Mouse (Mus musculus): ENCODE measurements at regions not wholly inside any gene's neighbourhood (a gene's known extent, or its start where the extent isn't known, plus 50 kb on each side); places are given as distances from the start of the nearest gene placed in this dataset.

GRCm38 (mm10) chr8:11977121-11977520 lies 136.8 kb downstream of the Tex29 start:
- in situ Hi-C loops (cut with MboI, MseI): no loop called here

DNA sequence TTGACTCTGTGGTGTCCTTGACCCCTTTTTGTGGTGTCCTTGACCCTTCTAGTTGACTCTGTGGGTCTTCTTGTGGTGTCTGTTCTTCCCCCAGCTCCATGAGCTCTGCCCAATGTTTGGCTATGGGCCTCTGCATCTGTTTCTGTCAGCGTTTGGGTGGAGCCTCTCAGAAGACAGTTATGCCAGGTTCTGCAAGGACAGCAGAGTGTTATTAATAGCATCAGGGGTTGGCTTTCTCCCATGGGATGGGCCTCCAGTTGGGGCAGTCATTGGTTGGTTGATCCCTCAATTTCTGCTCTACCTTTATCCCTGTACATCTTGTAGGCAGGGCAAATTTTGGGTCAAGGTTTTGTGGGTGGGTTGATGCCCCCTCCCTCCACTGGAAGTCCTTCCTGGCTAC lies 138.8 kb downstream of the Tex29 start:
- in situ Hi-C loops (cut with MboI, MseI): no loop called here

GRCm38 (mm10) chr8:11981458-11981857 lies 141.2 kb downstream of the Tex29 start:
- in situ Hi-C loops (cut with MboI, MseI): no loop called here

GRCm38 (mm10) chr8:11990024-11990423 lies 149.8 kb downstream of the Tex29 start:
- in situ Hi-C loops (cut with MboI, MseI): no loop called here

DNA sequence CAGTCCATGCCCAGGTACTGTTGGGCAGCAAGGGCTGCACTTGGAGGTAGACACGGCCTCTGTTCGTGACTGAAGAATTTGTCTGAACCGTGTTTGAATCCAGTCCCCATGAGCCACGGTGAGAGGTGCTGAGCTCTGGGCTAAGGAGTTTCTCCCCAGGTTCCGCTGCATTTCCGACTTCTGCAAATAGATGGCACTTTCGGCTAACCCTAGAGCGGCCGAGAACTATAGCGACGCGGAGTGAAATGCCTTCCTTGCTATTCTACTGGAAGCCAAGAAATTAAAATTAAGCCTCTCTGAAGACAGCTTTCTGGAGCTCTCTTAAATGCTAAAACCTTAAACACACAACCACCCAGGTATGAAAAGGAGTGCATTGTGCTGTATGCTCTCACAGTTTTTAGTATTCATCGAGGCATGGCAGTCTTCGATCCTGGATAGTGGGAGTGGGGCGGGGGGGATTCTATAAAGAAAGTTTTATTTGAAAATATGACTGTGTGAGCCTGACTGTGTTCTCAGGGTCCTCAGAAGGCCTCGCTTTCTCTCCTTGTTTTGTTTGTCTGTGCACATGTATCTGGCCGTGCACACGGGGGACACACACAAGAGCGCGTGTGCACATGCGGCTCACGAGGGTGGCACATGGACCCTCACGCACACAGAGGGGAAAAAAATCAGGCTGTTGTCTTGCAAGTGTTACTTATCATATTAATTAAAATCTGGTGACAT lies 159.6 kb downstream of the Tex29 start:
- in situ Hi-C loops (cut with MboI, MseI): no loop called here

GRCm38 (mm10) chr8:12000459-12000789 lies 160.2 kb downstream of the Tex29 start:
- in situ Hi-C loops (cut with MboI, MseI): no loop called here

GRCm38 (mm10) chr8:12004241-12004640 lies 164.0 kb downstream of the Tex29 start:
- in situ Hi-C loops (cut with MboI, MseI): no loop called here

- in situ Hi-C loops (cut with MboI, MseI): no loop called here
These were observed 172.5 kb downstream of the Tex29 start for GRCm38 (mm10) chr8:12012769-12013168.

DNA sequence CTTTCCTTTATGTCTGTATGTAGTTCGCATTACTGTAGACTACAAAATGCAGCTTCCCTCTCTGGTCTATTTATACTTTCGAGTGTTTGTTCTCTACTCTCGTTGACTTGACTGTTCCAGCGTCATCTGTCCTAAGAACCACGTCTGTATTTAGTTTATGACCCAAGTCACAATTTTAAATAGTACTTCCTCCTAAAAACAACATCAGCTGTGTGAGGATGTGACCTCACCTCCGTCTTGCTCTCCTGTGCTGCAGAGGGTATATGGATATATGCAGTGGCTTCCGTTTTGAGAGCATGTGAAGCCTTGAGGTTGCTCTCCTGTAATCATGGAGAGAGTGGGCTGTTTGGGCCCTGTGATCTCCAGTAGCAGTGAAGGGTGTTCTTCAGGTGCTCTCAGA lies 177.5 kb downstream of the Tex29 start:
- in situ Hi-C loops (cut with MboI, MseI): no loop called here

- in situ Hi-C loops (cut with MboI, MseI): no loop called here
These were observed 179.0 kb downstream of the Tex29 start for GRCm38 (mm10) chr8:12019272-12019671.

DNA sequence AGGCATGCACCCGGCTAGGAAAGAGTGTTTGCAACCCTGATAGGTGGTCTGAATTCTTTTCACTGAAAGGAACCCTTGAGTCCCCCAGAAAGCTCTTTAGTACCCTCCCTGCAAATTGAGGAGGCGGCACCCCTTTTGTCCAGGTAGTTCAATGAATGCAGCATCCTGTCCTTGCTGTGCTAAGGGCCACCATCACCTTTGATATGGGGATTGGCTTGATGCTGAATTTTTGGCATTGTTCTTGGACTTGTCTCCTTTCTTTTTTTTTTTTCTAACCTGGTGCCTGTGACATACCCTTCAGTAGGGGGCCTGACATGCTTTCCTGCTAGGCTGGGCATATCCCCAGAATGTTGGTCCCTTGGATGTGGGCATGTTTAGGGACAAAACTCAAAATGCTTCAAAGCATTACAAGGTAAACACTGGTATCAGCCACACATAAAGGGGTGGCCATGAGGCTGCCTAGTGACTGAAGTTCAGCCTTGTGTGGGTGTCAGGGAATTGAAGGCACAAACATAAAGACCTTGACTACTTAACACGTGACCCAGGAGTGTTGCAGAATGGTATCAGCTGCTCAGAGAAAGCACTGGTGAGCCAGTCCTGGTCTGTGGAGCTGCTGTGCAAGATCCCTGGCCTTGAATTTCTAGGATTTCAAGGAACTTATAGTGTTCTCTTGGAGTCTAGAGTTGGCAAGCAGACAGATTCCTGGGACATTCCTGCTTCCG lies 183.6 kb downstream of the Tex29 start:
- in situ Hi-C loops (cut with MboI, MseI): no loop called here

- in situ Hi-C loops (cut with MboI, MseI): no loop called here
These were observed 190.3 kb downstream of the Tex29 start for GRCm38 (mm10) chr8:12030363-12031116.

DNA sequence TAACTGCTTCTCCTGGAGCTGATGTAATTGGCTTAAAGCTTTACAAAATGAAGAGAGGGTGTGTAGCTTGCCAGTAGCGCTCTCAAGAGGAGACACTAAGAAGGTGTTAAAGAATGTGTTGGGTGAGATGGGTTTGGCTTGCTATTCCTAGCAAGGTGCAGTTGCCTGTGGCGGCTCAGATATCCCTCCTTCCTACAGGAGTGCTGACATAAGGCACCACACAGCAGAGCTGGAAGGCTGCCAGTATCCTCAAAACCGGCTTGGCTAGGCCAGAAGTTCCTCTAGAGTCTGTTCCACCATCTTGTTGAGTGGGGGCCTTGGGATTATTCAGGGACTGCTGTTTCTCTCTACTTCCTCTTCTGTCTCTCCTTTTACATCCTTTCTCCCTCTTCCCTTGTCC lies 191.5 kb downstream of the Tex29 start:
- in situ Hi-C loops (cut with MboI, MseI): no loop called here

DNA sequence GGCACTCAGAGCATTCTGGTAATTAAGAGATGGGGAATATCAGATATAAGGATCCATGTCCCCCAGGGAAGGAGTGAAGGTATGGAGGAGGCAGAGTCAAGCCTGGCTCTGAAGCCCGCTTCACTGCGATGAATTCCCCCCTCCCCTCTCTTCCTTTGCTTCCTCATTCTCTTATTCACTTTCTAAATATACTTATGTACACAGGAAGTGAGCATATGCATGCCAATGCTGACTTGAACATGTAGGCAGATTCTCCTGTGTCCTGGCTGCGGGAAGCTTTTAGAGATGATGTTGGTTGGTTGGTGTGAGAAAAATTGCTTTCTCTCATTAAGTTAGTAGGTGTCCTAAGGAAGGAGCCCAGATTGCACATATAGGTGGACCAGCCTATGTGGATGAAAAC lies 192.1 kb downstream of the Tex29 start:
- in situ Hi-C loops (cut with MboI, MseI): no loop called here

DNA sequence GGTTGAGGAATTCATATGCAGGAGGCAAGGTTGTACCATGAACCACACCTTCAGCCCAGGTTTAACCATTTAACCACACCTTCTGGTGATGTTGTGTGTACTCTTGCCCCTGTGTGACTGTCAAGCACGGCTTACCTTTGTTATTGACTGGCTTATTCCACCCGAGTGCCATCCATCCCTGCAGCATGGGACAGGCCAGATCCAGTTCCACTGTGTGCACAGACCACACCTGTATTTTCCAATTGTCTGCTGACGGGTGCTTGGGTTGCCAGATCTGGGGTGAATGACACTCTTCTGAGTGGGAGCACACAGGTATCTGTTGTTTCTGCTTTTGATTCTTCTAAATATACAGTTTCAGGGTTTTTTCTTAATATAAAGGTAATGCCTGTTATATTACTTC lies 196.1 kb downstream of the Tex29 start:
- in situ Hi-C loops (cut with MboI, MseI): no loop called here

DNA sequence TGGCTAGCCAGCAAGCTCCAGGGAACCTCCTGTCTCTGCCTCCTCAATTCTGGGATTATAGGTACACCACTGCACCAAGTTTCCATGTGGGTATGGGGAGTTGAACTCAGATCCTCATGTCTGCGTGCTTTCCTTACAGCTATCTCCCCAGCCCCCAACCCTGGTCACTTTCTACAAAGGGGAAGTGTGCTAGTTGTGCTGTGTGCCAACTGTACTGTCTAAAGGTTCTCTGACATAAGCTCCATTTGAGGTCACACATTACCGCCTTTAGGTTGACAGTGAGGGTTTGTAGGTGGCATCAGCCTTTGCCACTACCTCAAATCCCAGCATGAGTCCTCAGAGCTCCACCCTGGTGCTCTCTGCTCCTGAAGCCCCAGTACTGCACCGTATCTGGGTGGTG lies 200.7 kb downstream of the Tex29 start:
- in situ Hi-C loops (cut with MboI, MseI): no loop called here

DNA sequence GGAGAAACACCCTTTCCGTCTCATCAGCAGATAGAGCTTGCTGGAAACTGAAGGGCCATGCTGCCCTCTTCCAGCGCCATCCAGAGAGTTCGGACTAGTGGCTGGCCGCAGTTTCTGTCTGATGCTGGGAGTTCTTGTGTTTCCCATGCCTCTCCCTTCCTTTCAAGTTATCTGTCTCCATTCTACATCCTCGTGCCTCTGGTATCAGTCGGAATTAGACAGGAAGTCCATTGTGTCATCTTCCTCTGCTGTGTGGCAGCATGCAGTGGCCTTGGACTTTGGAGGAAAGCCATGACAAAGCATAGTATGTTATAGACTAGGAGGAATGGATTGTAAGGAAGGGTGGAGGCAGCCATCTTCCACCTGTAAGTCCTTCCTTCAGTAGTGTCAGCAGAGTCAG lies 201.4 kb downstream of the Tex29 start:
- in situ Hi-C loops (cut with MboI, MseI): no loop called here

GRCm38 (mm10) chr8:12050841-12051240 lies 210.6 kb downstream of the Tex29 start:
- in situ Hi-C loops (cut with MboI, MseI): no loop called here

- in situ Hi-C loops (cut with MboI, MseI): no loop called here
These were observed 211.1 kb downstream of the Tex29 start for GRCm38 (mm10) chr8:12051357-12051756.

- in situ Hi-C loops (cut with MboI, MseI): no loop called here
These were observed 215.7 kb downstream of the Tex29 start for GRCm38 (mm10) chr8:12055931-12056330.

DNA sequence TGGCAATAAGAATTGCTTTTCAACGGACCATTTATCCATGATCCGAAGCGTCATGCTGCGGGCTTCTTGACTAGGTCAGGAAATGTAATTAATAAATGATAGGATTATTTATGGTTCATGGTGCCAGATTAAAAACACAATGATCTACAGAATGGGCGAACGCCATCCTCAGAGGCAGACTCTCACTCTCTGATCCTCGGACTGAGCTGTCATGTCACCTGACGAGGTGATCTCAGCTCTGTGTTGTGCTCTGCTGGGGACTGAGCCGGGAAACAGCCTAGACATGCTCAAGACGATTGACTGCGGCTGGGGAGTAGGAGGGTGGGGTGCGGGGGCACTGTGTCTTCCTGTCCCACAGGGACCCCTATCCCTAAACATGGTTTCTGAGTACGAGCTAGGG lies 217.4 kb upstream of the A230072I06Rik start:
- in situ Hi-C loops (cut with MboI, MseI): no loop called here

DNA sequence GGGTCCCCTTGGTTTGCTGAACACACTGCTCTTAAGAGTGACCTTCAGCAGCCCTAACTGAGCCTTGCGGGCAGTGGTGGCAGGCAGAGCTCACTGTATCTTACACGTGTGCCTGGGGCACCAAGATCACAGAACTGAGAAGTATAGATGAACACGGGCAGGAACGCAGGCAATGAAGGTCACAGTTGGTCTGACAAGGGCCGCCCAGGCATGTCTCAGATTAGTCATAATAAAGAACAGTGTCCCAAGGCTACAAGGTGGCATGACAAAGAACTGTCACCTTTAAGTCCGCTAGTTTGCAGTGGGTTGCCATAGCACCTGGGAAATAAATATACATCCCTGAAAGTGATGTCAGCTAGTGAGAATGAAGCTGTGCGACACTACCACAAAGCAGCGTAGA lies 215.9 kb upstream of the A230072I06Rik start:
- in situ Hi-C loops (cut with MboI, MseI): no loop called here

DNA sequence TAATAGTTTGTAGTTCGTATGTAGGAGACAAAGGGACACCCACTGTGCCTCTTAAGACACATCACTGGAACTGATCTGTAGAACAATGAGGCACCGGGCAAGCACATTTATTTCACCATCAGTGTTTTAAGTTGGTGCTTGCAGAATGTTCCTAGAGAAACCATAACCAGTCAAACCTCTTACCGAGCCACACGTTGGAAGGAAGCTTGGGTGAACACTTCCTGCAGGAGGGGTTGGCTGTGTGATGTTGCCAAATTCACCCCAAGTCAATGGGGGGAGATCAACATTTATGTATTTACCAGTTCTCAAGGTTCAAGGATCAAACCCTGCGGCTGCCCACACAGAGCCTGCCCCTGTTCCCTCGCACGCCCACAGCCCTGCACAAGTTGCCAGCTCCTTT lies 214.0 kb upstream of the A230072I06Rik start:
- in situ Hi-C loops (cut with MboI, MseI): no loop called here
